Mouse (Mus musculus) lung, adult 2 months (tissue): Measurements from ENCODE around the gene Cabin1.

Source experiments
- CTCF ChIP-seq: fragments of 200-500 bp; IDR thresholded peaks from 2 replicates; pipeline ENCODE4 v1.5.1; 2011; ENCODE audit warnings: mild to moderate bottlenecking, low read length, control low read depth; ENCODE audit not compliant: insufficient read depth
- POLR2A ChIP-seq: fragments of 200-500 bp; IDR thresholded peaks from 2 replicates; pipeline ENCODE4 v1.6.1; 2011; ENCODE audit warnings: low read depth, mild to moderate bottlenecking, control low read depth, low read length, borderline replicate concordance; ENCODE audit errors: extremely low read depth

GRCm38 (mm10) chr10:75645616-75646015, 118.5 kb downstream of the Cabin1 start:
- TF ChIP-seq POLR2A (no peak), CTCF (no peak)
